Mouse (Mus musculus): Measurements from ENCODE around the gene Polr2m.

The Polr2m gene

DNA sequence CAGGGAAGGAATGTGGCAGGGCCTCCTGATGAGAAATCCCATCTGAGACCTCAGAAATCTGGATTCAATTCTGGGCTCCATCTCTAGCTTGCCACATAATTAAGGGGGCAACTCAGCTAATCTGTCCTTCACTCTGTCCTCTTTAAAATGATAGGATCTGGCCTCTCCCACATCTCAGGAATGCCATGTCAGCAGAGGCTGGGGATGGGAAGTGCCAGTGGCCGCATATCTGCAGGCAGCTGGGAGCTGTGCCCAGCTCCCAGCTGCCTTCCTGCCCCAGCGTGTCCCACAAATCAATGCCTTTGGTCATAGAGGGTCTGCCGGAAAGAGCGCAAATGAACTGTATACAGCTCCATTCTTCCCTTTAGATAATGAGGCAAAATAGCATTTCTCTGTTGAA, 18.3 kb downstream of the Polr2m start:
- DNase-seq (ENCODE audit: low spot score), result no peak

- DNase-seq (ENCODE audit: low spot score), result peak; percentile 20
These were observed 19.6 kb downstream of the Polr2m start for GRCm38 (mm10) chr9:71466111-71466510.

DNA sequence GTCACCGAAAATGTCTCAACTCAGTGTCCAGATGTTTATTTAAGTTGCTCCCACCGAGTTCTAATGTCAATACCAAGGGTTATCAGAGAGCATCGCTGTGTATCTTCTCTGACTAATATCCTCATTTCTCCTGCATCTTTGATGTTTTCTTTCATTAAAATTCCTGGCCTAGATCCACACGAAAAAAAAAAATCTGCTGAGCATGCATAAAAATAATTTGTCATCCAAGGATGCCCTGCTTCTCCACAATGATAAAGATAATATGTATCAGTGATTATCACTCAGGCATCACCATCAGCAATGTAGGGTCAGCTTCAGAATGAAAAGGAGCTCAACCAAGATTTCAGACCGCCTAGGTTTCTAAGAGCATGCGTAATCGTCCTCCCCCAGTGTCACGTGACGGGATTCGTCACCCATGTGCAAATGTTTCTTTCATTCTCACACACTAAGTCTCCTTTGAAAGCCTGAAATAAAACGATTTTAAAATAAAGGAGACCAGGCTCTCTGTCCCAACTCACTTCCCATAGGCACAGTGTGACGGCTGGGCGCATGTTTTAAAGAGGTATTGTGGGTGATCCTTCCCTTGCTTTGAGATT, 22.6 kb downstream of the Polr2m start:
- DNase-seq (ENCODE audit: low spot score), result no peak

DNA sequence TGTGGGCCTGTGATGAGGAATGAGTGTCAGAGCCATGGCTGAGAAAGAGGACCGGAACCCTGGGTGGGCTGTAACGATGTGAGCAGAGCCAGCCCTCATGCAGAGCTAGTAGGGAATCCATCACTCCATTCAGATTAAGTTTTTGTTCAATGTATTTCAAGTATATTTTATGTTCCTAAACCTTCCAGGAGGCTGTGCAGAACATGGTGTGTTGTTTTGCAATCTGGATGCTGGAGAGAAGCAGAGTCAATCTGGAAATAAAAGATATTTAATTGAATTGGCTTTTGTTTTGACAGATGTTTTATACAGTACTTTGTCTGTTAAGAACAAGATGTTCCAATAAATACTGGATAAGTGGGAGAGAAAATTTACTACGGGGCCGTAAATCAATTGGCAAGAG, 29.0 kb downstream of the Polr2m start:
- DNase-seq (ENCODE audit: low spot score), result no peak

DNA sequence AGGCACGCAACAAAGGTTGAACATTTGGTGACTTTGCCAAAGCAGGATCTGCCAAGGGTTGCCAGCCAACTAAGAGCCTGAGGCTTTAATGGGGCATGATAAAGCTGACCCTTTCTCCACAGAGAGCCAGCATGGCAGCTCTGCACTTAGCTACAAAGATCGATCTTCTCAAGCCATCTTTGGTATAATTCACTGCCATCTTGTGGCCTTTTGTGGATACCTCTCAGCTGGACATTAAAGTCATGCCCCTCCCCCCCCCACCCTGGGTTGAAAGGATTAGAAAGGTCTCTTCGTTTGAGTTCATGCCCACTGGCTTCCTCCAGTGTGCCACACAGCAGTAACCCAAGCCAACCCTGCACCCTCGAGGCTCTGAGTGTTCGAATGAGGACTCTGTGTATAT, 31.8 kb downstream of the Polr2m start:
- DNase-seq (ENCODE audit: low spot score), result no peak

DNA sequence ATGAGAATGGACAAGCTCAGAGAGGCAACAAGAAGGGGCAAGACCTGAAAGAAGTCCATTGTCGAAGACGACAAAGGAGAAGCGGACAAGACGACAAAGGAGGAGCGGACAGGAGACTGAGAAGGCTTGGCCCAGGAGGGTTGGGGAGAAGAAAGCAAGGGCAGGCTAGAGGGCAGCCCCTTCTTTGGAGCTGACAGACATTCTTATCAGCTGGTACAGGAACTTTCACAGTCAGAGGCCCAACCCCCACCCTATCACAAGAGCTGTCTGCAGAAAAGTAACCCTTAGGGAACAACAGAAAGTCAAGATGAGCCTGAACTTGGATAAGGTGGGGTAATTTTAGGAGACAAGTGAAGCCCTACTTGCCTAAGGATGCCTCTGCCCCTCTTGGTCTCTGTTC, 32.4 kb downstream of the Polr2m start:
- DNase-seq (ENCODE audit: low spot score), result no peak

GRCm38 (mm10) chr9:71450626-71451025, 35.1 kb downstream of the Polr2m start:
- no peak for DNase-seq (ENCODE audit: low spot score)

DNA sequence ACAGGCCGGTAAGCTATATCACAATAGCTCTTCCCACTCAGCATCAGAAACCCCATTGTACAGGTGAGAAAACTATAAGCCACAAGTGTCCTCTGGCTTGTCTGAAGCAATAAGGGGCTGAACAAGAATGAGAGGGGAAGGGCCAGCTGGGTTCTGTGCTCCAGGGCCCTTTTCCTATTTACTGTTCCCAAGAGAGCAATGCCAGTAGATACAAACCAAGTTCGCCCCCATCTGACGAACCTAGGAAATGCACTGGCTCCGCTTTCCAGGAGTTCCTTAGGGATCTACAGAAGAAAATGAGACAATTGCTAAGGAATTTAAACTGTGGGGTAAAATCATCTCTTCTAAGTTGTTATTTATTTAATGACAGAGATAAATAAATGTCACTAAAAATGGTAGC, 38.2 kb downstream of the Polr2m start:
- DNase-seq (ENCODE audit: low spot score), result peak; percentile 72

DNA sequence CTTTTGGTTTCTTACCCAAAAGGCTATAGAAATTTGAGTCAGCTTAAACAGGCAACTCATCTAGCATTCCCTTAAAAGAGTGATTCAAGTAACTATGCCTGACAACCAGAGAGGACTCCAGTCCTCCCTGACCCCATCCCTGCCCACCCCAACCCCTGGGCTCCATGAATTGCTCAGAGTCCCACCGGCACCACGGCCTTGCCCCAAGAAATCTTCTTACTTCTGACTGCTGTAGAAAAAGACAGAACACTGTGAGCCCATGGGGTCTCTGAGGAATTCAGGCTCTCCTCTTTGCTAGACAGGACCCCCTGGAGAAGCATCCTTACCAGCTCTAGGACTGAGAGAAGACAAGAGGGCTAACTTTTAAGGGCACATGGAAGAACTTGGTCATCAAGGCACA, 40.4 kb downstream of the Polr2m start:
- no peak for DNase-seq (ENCODE audit: low spot score)

GRCm38 (mm10) chr9:71438146-71438545, 47.6 kb downstream of the Polr2m start:
- DNase-seq (ENCODE audit: low spot score), result no peak
